Mouse (Mus musculus): ENCODE measurements around the gene Ifnar1. TPM values are rescaled to one million over a fixed set of nuclear protein-coding genes. Genes with fewer than 3 reads are reported as not detected.
A peak's percentile ranks its signal among the peaks of the same experiment; 100 is the strongest.
"Not testable (repeated sequence)": the region's sequence is repeated elsewhere in the genome, so short reads cannot be mapped to it uniquely, and the experiment has no call there.

Ifnar1 gene
- total RNA-seq (2021): 10 to 100 TPM; 48.8 to 55.6 TPM

DNA sequence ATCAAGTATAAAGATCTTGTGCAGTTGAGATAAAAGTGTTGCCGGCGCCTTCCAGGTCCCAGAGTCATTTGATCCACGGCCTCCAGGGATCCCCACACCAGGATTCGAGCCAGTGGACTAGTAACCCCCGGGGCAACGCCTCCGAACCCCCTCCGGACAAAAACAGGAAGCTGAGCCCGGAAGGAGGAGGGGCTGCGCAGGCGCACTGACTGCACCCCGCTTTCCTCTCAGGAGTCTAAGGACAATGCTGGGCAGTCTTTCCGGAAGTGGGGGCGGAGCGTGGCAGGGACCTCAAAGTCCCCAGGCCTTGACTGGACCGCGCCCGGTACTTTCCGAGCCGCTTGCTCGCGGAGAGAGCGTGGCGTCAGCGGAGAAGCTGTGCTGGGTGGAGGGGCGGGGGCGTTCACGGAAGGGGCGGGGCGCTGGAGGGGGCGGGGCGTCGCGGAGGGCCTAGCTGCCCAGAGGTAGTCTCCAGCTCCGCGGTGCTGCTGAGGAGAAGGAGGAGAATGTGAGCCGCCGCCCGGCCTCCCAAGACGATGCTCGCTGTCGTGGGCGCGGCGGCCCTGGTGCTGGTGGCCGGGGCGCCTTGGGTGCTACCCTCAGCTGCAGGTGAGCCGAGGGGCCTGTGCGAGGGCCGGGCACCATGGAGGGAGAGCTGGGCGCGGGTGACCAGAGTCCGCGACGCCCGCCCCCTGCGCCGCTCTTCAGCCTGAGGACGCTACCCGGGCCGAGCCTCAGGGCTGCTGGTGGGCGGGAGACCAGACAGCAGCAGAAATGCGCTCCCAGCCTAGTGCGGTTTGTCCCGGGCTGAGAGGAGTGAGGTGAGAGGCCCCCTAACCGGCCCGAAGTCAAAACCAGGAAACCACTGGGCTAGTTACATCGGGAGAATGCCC, at the start of gene Ifnar1:
TSS of gene Ifnar1 (plus strand) at position 431 of the 893 bp plus-strand sequence.
- peak; percentile 91 to 93 for DNase-seq (ENCODE audit: extremely low spot score in 1 of 2, low spot score in 1 of 2)

GRCm38 (mm10) chr16:91438081-91438480, 47.0 kb upstream of the Ifnar1 start:
- DNase-seq (ENCODE audit: extremely low spot score in 1 of 2, low spot score in 1 of 2): no peak

GRCm38 (mm10) chr16:91438599-91438998, 46.4 kb upstream of the Ifnar1 start:
- not testable (repeated sequence) for DNase-seq (ENCODE audit: extremely low spot score in 1 of 2, low spot score in 1 of 2)

DNA sequence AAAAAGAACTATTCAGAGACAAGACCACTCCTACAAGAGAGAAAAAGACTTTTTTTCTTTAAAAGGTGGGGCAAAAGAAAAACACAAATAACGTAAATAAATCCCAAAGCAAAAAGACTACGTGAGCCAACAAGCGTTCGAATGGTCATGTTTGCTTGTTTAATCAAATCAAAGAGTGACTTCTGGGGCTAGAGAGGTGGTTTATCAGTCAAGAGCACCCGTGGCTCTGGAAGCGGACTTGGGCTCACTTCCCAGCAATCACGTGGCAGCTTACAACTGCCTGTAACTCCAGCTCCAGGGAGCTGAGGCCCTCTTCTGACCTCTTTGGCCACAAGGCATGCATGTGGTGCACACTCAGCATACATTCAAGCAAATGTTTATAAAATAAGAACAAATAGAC, 43.7 kb upstream of the Ifnar1 start:
- DNase-seq (ENCODE audit: extremely low spot score in 1 of 2, low spot score in 1 of 2): peak in 1 of 2 experiments; percentile 15

DNA sequence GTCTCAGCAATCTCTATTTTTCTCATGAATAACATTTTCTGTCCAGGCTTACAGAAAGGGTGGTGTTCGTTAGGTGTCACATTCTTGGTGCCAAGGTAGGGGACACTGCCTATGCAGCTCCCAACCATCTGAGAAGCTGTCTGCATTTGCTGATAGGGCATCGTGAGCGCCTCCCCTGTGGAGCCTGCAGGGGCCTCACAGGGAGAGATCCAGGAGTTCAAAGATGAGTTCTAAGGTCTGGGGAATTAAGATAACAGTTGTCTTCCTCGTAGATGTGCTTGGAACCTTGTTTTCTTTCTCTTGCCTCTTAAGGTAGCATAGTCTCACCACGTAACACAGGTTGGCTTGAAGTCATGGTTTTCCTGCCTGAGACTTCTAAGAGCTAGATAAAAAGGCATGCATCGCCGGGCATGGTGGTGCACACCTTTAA, 43.2 kb upstream of the Ifnar1 start:
- DNase-seq (ENCODE audit: extremely low spot score in 1 of 2, low spot score in 1 of 2): no peak

- DNase-seq (ENCODE audit: extremely low spot score in 1 of 2, low spot score in 1 of 2): no peak
Measured at GRCm38 (mm10) chr16:91442446-91442845, 42.6 kb upstream of the Ifnar1 start.

- DNase-seq (ENCODE audit: extremely low spot score in 1 of 2, low spot score in 1 of 2): no peak
Measured at GRCm38 (mm10) chr16:91443211-91443611, 41.8 kb upstream of the Ifnar1 start.

- no peak for DNase-seq (ENCODE audit: extremely low spot score in 1 of 2, low spot score in 1 of 2)
Measured at GRCm38 (mm10) chr16:91444847-91445246, 40.2 kb upstream of the Ifnar1 start.

DNA sequence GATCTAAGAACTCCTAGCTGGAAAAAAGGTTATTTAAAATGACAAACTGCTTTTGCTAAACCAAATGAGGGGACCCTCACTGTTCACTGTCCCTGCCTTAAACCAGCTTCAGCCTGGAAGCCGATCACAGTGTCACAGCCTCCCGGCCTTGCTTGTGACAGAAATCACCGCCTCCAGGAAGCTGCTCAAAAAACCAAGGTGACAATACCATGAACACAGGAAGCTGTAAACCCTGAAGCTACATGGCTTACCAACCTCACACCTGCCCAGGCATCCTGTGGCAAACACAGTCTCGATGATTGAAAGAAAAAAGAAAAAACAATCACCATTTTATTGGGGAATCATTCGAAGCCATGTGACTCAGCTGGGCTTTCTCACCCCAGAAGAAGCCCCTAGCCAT, 39.5 kb upstream of the Ifnar1 start:
- no peak for DNase-seq (ENCODE audit: extremely low spot score in 1 of 2, low spot score in 1 of 2)

DNA sequence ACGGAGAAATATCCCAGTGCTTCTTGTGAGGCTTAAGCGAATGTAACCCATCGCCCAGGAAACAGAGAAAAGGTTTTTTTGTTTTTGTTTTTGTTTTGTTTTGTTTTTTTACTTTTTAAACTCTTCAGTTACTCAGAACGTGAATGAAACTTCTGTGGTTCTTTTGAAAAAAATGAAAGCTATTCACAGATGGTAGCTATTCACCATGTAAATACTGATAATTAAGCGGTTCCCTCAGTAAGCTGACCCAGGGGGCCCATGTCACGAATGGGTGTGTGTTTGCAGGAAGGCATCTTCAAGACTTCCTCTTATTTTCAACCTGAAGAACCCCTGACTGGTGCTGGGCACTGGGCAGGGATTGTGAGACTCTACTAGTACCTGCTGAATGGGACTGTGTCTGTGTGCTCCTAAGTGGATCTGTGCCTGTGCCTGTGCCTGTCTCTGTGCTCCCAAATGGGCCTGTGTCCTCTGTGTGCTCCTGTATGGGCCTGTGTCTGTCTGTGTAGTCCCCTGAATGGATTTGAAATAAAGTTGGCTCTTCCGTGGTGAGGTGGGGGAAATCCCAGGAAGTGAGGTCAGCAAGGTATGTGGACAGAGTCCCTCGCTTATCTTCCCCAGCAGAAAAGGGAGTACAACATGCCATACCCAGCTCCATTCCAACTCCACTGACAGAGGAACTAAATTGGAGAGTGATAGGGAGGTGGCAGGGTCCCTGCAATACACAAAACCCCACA, 38.1 kb upstream of the Ifnar1 start:
- DNase-seq (ENCODE audit: extremely low spot score in 1 of 2, low spot score in 1 of 2): no peak

- no peak for DNase-seq (ENCODE audit: extremely low spot score in 1 of 2, low spot score in 1 of 2)
Measured at GRCm38 (mm10) chr16:91447512-91447900, 37.5 kb upstream of the Ifnar1 start.

DNA sequence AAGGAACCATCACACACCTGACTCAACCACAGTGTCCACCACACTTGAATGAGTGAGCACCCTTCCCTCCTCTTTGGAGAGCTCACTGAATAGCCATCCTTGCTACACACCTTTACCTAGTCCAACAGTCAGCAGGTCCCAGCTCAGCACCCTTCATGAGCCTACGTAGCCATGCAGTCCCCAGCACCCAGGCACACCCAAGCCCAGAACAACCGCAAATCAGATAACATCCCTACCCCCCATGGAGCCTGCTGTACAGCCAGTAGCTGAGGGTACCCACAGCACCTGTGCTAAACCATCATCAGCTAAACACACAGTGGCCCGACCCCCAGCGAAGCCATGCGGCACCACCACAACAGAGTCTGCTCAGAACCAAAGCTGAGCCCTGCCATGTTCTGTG, 37.0 kb upstream of the Ifnar1 start:
- DNase-seq (ENCODE audit: extremely low spot score in 1 of 2, low spot score in 1 of 2): no peak

- DNase-seq (ENCODE audit: extremely low spot score in 1 of 2, low spot score in 1 of 2): no peak
Measured at GRCm38 (mm10) chr16:91448895-91449294, 36.1 kb upstream of the Ifnar1 start.

DNA sequence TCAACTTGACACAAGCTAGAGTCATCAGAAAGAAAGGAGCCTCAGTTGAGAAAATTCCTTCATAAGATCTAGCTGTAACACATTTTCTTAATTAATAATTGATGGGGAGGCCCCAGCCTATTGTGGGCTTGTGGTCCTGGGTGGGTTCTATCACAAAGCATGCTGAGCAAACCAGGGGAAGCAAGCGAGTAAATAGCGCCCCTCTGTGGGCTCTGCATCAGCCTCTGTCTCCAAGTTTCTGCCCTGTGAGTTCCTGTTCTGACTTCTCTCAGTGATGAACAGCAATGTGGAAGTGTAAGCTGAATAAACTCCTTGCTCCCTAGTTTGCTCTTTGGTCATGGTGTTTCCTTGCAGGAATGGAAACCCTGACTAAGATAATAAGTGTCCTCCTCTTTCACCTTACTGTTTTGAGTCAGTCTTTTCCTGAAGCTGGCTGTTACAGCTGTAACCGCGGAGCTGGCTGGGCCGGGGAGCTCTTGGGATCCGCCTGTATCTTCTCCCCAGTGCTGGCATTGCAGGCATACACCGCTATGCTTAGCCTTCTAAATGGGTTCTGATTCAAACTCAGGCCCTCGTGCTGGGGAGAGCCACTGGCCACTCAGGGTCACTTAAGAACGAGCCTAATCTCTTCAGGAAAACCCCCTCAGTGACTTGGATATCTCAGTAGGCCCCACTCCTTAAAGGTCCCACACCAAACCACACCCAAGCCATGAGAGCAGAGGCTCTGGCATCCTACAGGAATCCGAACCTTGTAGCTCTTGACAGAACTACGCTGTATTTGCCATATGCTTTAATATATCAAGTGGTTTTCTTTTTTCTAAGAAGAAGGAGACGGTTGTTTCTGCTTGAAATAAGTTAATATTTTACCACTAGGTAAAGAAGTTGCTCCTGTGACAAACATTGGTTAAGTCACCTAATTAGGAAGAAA, 34.6 kb upstream of the Ifnar1 start:
- DNase-seq (ENCODE audit: extremely low spot score in 1 of 2, low spot score in 1 of 2): no peak

- no peak for DNase-seq (ENCODE audit: extremely low spot score in 1 of 2, low spot score in 1 of 2)
Measured at GRCm38 (mm10) chr16:91451949-91452348, 33.1 kb upstream of the Ifnar1 start.

DNA sequence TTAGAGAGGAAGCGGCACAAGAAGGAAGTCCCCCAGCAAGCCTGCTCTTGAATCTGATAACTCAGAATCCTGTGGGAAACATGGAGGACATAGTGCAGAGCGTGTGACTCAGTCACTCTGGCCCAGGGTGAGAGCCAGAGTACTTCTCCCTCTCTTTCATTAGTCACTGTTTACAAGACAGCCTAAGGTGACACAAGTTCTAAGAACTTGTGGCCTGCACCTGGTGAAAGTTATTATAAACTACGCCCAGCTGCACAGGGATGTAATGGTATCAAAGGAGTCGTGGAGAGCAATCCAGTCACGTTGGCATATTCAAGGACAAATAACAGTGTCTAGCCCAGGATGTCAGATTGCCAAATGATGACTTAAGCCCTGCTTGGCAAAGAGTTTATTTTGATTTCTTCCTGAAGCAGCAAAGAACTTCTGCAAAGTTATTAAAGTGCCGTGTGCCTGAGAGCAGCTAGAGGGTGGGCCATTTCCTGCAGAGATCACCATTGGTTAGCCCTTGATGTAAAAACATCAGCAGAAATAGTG, 32.6 kb upstream of the Ifnar1 start:
- no peak for DNase-seq (ENCODE audit: extremely low spot score in 1 of 2, low spot score in 1 of 2)

DNA sequence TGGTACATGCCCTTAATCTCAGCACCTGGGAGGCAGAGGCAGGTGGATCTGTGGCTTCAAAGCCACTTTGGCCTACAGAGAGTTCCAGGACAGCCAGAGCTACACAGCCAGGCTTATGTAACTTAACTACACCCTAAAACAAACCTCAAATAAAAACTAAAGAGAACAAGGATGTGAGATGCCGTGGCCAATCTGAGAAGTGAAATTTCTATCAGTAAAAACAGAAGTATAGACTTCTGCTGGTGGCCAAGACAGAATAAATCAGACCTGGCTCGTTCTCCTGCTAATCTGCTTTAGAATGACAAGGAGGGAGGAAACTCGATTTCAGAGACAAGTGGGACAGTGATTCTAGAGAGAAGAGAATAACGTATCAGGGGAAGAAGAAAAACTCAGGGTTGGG, 29.2 kb upstream of the Ifnar1 start:
- no peak for DNase-seq (ENCODE audit: extremely low spot score in 1 of 2, low spot score in 1 of 2)

GRCm38 (mm10) chr16:91458301-91458746, 26.7 kb upstream of the Ifnar1 start:
- DNase-seq (ENCODE audit: extremely low spot score in 1 of 2, low spot score in 1 of 2): no peak

DNA sequence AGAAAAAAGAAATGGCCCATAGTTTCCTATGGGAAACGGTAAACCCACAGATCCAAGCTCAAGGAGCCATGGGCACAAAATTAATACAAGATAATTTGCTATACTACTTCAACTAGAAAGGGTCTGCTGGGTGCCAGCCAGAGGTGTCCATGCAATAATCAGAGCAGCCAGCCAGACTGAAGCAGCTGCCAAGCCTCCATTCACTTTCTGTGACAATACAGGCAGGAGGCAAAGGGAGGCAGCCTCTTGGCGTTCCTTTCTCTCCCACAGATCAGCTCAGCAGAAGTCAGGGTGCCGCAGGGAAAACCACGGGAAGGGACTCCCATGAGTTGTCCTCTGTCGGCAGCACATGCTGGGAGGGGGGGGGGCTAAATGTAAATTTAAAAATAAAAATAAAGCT, 26.1 kb upstream of the Ifnar1 start:
- no peak for DNase-seq (ENCODE audit: extremely low spot score in 1 of 2, low spot score in 1 of 2)

- no peak for DNase-seq (ENCODE audit: extremely low spot score in 1 of 2, low spot score in 1 of 2)
Measured at GRCm38 (mm10) chr16:91459396-91459795, 25.6 kb upstream of the Ifnar1 start.

All from layer of hippocampus, postnatal 25 days (tissue).